In genomic region chr1:134059739-134060695, GRCm38 (mm10) we compare ENCODE assay signal across 8 mouse cellular contexts. TPM values are rescaled to one million over a fixed set of nuclear protein-coding genes. Genes with fewer than 3 reads are reported as not detected.
DNase-seq lines count a peak whose midpoint lies in the region; ATAC-seq and TF ChIP-seq lines count a peak whose summit lies in the region.

No protein-coding gene starts in this region.

- peak overlapping the region; percentile 91 for H3K27ac ChIP-seq in kidney, embryonic 14.5 days (ENCODE audit: low read depth, low read length)
- H3K27ac ChIP-seq in hindbrain, embryonic 16.5 days (ENCODE audit: low read depth, low read length), result peak overlapping the region; percentile 98
- H3K27ac ChIP-seq in midbrain, embryonic 12.5 days (replicated peaks), result peak overlapping the region; percentile 99

- TF ChIP-seq CTCF in brain, embryonic 14.5 days (IDR thresholded peaks at IDR 0.05; ENCODE audit: borderline replicate concordance, extremely low read depth, insufficient read depth, insufficient read length), result peak; percentile 38; the same call in 1 of the 2 replicates

- no peaks in the 10 kb centered on the region for H3K9me3 ChIP-seq in kidney, embryonic 14.5 days (ENCODE audit: control insufficient read depth, low read length)
- H3K9me3 ChIP-seq in hindbrain, embryonic 16.5 days (ENCODE audit: control insufficient read depth, low read length), result no peaks in the 10 kb centered on the region
- H3K9me3 ChIP-seq in midbrain, embryonic 12.5 days, result no peaks in the 10 kb centered on the region

- H3K36me3 ChIP-seq in kidney, embryonic 14.5 days (ENCODE audit: control insufficient read depth, insufficient read depth, low read length), result no peaks in the 10 kb centered on the region
- H3K36me3 ChIP-seq in hindbrain, embryonic 16.5 days (ENCODE audit: control insufficient read depth, insufficient read depth, low read length), result no peaks in the 10 kb centered on the region
- H3K36me3 ChIP-seq in midbrain, embryonic 12.5 days, result no peaks in the 10 kb centered on the region

- no peak for ATAC-seq in kidney, embryonic 14.5 days (ENCODE audit: low FRiP score, low TSS enrichment)
- ATAC-seq in hindbrain, embryonic 16.5 days, result no peak
- ATAC-seq in midbrain, embryonic 12.5 days (ENCODE audit: low FRiP score, low read depth), result no peak

- WGBS in kidney, embryonic 14.5 days, result 67% methylated on average over 16 of the region's 16 CpGs
- 69% methylated on average over 16 of the region's 16 CpGs for WGBS in hindbrain, embryonic 16.5 days
- WGBS in midbrain, embryonic 12.5 days, result 74% methylated on average over 16 of the region's 16 CpGs

- DNase-seq in kidney, postnatal 14 days, result no peak
- DNase-seq in brain, embryonic 14.5 days (ENCODE audit: low read depth), result no peak
- no peak for DNase-seq in MN1 (ENCODE audit: low spot score)
- no peak for DNase-seq in gastrocnemius, postnatal 4 days (ENCODE audit: low spot score in 2 of 2)
- DNase-seq in adrenal gland, postnatal 10 days, result no peak

- H3K9ac ChIP-seq in kidney, embryonic 14.5 days (ENCODE audit: low read depth, low read length), result peak overlapping the region; percentile 65; the same call in 1 of the 2 replicates
- H3K9ac ChIP-seq in hindbrain, embryonic 16.5 days (ENCODE audit: low read depth, low read length), result peak overlapping the region; percentile 77; the same call in 1 of the 2 replicates
- no peak overlapping the region for H3K9ac ChIP-seq in midbrain, embryonic 12.5 days (replicated peaks)

- TF ChIP-seq POLR2A in brain, embryonic 14.5 days (IDR thresholded peaks at IDR 0.05; ENCODE audit: borderline replicate concordance, extremely low read depth, insufficient read depth, insufficient read length, poor library complexity, severe bottlenecking), result no peak

- H3K4me2 ChIP-seq in kidney, embryonic 14.5 days (replicated peaks; ENCODE audit: low read depth, low read length), result peak overlapping the region; percentile 77
- H3K4me2 ChIP-seq in hindbrain, embryonic 16.5 days (ENCODE audit: low read length), result peak overlapping the region; percentile 90
- peak overlapping the region; percentile 66 for H3K4me2 ChIP-seq in midbrain, embryonic 12.5 days (replicated peaks)

- H3K4me1 ChIP-seq in kidney, embryonic 14.5 days (ENCODE audit: control insufficient read depth, insufficient read depth, low read length), result peaks cover 56% of the 10 kb centered on the region
- peaks cover 45% of the 10 kb centered on the region for H3K4me1 ChIP-seq in hindbrain, embryonic 16.5 days (ENCODE audit: control insufficient read depth, insufficient read depth, low read depth, low read length)
- H3K4me1 ChIP-seq in midbrain, embryonic 12.5 days, result peaks cover 51% of the 10 kb centered on the region

- no peaks in the 10 kb centered on the region for H3K27me3 ChIP-seq in kidney, embryonic 14.5 days (ENCODE audit: control insufficient read depth, insufficient read depth, low read length)
- no peaks in the 10 kb centered on the region for H3K27me3 ChIP-seq in hindbrain, embryonic 16.5 days (replicated peaks; ENCODE audit: control insufficient read depth, insufficient read depth, low read length)
- no peaks in the 10 kb centered on the region for H3K27me3 ChIP-seq in midbrain, embryonic 12.5 days

- peak overlapping the region; percentile 31; the same call in 1 of the 2 replicates for H3K4me3 ChIP-seq in kidney, embryonic 14.5 days (ENCODE audit: low read length)
- peak overlapping the region; percentile 42 for H3K4me3 ChIP-seq in hindbrain, embryonic 16.5 days (ENCODE audit: low read length)
- H3K4me3 ChIP-seq in midbrain, embryonic 12.5 days, result peak overlapping the region; percentile 37

RNA-seq across cellular contexts. Expression of gene Btg2, which starts 18.9 kb away (rescaled TPM):
- 20.8 and 28.6 TPM in 2 replicates for polyA plus RNA-seq in kidney, embryonic 14.5 days (2014; fragmentation: Nextera tagmentation; extraction: Ambion mirVana)
- 31.8 and 58.3 TPM in 2 replicates for polyA plus RNA-seq in brain, embryonic 14.5 days (2012; rRNA removed)
- polyA plus RNA-seq in hindbrain, embryonic 16.5 days (2015; fragmentation: Nextera tagmentation; extraction: Ambion mirVana), result 28.0 and 28.5 TPM in 2 replicates
- 162 and 172 TPM in 2 replicates for polyA plus RNA-seq in midbrain, embryonic 12.5 days (2016; fragmentation: Nextera tagmentation; extraction: Ambion mirVana)
- total RNA-seq in gastrocnemius, postnatal 4 days (2021), result 10 to 100 TPM; 22.4 to 26.7 TPM
- 10 to 100 TPM; 32.4 to 58.1 TPM for total RNA-seq in adrenal gland, postnatal 10 days (2021)

RNA-seq across cellular contexts. Expression of gene Fmod, which starts 23.0 kb away (rescaled TPM):
- 1.7 and 4.0 TPM in 2 replicates for polyA plus RNA-seq in kidney, embryonic 14.5 days (2014; fragmentation: Nextera tagmentation; extraction: Ambion mirVana)
- 2.8 and 7.4 TPM in 2 replicates for polyA plus RNA-seq in brain, embryonic 14.5 days (2012; rRNA removed)
- polyA plus RNA-seq in hindbrain, embryonic 16.5 days (2015; fragmentation: Nextera tagmentation; extraction: Ambion mirVana), result 11.8 and 24.0 TPM in 2 replicates
- 10.9 and 15.0 TPM in 2 replicates for polyA plus RNA-seq in midbrain, embryonic 12.5 days (2016; fragmentation: Nextera tagmentation; extraction: Ambion mirVana)
- total RNA-seq in gastrocnemius, postnatal 4 days (2021), result 100 to 1,000 TPM; 108 to 184 TPM
- total RNA-seq in adrenal gland, postnatal 10 days (2021), result 10 to 100 TPM; 17.4 to 22.2 TPM

RNA-seq across cellular contexts. Expression of gene Chit1, which starts 51.0 kb away (rescaled TPM):
- polyA plus RNA-seq in kidney, embryonic 14.5 days (2014; fragmentation: Nextera tagmentation; extraction: Ambion mirVana), result 0.14 and 0.28 TPM in 2 replicates
- 0.09 and 0.11 TPM in 2 replicates for polyA plus RNA-seq in brain, embryonic 14.5 days (2012; rRNA removed)
- polyA plus RNA-seq in hindbrain, embryonic 16.5 days (2015; fragmentation: Nextera tagmentation; extraction: Ambion mirVana), result 0.15 and 0.73 TPM in 2 replicates
- polyA plus RNA-seq in midbrain, embryonic 12.5 days (2016; fragmentation: Nextera tagmentation; extraction: Ambion mirVana), result not detected in 2 replicates
- under 1 TPM; 0.16 to 0.27 TPM for total RNA-seq in gastrocnemius, postnatal 4 days (2021)
- under 1 TPM in 1 of 2 experiments, not detected in 1; 0.15 TPM for total RNA-seq in adrenal gland, postnatal 10 days (2021)
